Mouse (Mus musculus): ENCODE measurements around the gene Lrrc49.

Lrrc49 gene

DNA sequence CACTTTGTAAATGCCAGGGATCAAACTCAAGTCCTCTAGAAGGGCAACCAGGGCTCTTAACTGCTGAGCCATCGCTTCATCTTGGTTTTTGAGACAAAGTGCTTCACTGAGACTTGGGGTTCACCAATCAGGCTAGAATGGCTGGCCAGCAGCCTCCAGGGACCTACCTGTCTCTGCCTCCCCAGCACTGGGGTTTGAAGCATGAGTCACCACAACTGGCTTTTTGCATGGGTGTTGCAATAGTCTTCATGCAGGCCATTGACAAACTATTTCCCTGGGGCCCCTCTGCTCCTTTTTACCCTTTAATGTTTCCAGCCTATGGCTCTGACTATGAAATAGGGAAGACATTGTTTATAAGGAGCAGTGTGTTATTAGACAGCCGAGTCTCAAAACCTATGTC is 160.1 kb downstream of the Lrrc49 start:
- DNase-seq: no peak

DNA sequence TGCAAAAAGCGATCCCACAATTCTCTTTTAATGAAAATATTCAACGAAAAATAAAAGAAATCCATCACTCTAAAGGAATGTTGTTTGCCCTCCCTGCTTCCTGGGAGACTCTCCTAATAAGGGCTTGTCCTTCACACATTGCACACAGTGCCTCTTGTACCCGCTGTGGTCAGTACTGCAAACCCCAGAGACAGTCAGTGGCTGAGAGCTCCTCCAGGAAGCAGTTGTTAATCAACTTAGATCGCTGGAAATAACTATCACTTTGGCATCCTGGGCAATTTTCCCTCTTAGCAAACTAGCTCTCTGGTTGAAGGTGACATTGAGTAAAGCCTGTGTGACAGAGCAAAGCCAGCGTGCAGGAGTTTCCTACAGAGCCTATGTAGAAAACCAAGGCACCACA is 160.9 kb downstream of the Lrrc49 start:
- no peak for DNase-seq

DNA sequence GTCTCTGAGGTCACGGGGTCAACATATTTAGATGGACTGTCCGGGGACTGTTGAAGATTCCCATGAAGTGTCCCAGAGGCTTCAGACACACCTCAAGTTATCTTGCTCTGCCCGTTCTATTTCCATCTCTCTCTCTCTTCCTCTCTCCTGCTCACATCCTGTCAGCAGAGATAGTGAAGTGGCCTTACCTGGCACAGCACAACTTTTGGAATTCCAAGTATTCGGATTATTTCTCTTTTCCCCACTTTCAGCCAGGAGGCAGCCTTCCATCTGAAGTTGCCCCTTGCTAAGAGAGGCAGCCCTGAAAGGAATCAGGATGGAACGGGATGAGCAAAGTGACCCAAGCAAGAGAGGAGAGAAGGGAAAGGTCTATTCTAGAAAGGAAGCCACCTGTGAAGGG is 161.8 kb downstream of the Lrrc49 start:
- no peak for DNase-seq

DNA sequence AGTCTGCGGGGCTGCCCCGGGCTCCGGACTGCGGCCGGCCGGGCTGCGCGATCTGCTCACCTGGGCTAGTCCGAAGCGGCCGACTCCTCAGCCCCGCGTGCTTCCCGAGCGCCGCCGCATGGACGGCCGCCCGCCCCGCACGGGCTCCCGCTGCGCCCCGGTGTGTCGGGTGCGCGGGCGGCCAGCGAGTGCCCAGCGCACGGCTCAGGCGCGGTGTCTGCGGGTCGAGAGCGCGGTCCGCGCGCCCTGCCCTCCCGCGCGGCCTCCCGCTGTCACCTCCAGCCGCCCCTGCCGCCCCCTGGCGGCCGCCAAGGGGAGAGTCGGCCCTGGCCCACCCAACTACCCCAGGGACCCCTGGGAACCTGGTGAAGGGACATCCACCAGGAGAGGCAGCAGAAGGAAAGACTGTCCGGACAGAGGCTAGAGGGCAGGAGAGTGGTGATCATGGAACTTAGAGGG is 166.1 kb downstream of the Lrrc49 start, which contains the start of gene Thsd4:
Gene Thsd4 (minus strand): TSS at position 241 of the 459 bp plus-strand sequence.
- no peak for DNase-seq

DNA sequence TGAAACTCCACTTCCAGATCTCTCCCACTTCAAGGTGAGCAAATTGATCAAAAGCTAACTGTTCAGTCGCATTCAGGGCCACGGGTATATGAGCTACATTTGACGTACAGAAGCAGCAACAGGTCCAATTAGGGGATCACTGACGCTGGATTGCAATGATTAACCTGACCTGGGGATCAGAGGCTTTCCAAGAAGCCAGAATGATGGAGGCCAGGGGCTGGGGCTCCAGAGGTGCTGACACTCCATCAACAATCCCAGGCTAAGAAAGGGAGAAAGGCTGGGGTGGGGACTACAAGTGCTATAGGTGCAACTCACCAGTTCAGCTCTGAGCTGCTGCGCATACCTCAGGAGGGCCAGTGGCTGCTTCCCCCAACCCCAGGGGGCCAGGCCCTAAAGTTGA is 166.8 kb downstream of the Lrrc49 start:
- DNase-seq: no peak

DNA sequence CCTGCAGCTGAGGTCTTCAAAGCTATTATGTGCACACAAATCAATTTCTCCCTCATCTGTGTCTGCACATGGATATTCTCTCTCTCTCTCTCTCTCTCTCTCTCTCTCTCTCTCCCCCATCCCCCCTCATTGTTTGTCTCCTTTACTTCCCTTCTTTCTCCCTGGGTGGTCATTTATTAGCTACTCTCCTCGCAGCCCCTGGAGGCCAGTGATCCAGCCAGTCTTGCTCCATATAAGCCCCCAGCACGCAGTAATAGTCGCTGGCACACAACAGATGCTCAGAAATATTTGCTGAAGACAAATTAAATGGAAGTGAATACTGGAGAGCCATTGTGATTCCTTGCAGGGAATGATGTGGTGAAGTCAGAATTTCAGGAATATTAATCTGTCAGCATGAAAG is 168.4 kb downstream of the Lrrc49 start:
- DNase-seq: no peak
